Mouse (Mus musculus) adipocyte (in vitro differentiated cells): Measurements from ENCODE around the gene Prss57.

Experiments
- DNase-seq: peaks from one replicate; pipeline ENCODE4 v3.0.0-alpha.2; 2016; ENCODE audit warnings: low spot score

The Prss57 gene

GRCm38 (mm10) chr10:79807826-79808225 lies 17.1 kb upstream of the Prss57 start:
- DNase-seq: no peak

- DNase-seq: no peak
Observed at GRCm38 (mm10) chr10:79806972-79807371, 16.2 kb upstream of the Prss57 start.

GRCm38 (mm10) chr10:79806331-79806730 lies 15.6 kb upstream of the Prss57 start:
- DNase-seq: no peak

GRCm38 (mm10) chr10:79805636-79806035 lies 14.9 kb upstream of the Prss57 start:
- DNase-seq: no peak

GRCm38 (mm10) chr10:79803716-79804323 lies 13.1 kb upstream of the Prss57 start:
- no peak for DNase-seq

GRCm38 (mm10) chr10:79802331-79802971 lies 11.7 kb upstream of the Prss57 start:
- DNase-seq: peak; percentile 91

- DNase-seq: no peak
Observed at GRCm38 (mm10) chr10:79801837-79802236, 11.1 kb upstream of the Prss57 start.

GRCm38 (mm10) chr10:79800508-79800907 lies 9.7 kb upstream of the Prss57 start:
- no peak for DNase-seq

- DNase-seq: no peak
Observed at GRCm38 (mm10) chr10:79798289-79798928, 7.6 kb upstream of the Prss57 start.

- no peak for DNase-seq
Observed at GRCm38 (mm10) chr10:79797326-79797725, 6.6 kb upstream of the Prss57 start.

GRCm38 (mm10) chr10:79795905-79796304 lies 5.1 kb upstream of the Prss57 start:
- DNase-seq: no peak

GRCm38 (mm10) chr10:79794491-79794931 lies 3.8 kb upstream of the Prss57 start:
- DNase-seq: peak; percentile 90

GRCm38 (mm10) chr10:79793738-79794490 lies 3.2 kb upstream of the Prss57 start:
- DNase-seq: peak; percentile 54

GRCm38 (mm10) chr10:79793051-79793737 lies 2.4 kb upstream of the Prss57 start, which contains the start of gene Palm:
Palm (plus strand) TSS chr10:79793572.
- DNase-seq: peak; percentile 94

GRCm38 (mm10) chr10:79792339-79793040 lies 1.7 kb upstream of the Prss57 start:
- peak; percentile 23 for DNase-seq

GRCm38 (mm10) chr10:79789581-79789980 lies 1.2 kb downstream of the Prss57 start:
- DNase-seq: no peak

GRCm38 (mm10) chr10:79788386-79789158 lies 2.2 kb downstream of the Prss57 start:
- peak; percentile 80 for DNase-seq

- no peak for DNase-seq
Observed at GRCm38 (mm10) chr10:79783920-79784800, 6.6 kb downstream of the Prss57 start.

GRCm38 (mm10) chr10:79783050-79783449 lies 7.7 kb downstream of the Prss57 start:
- no peak for DNase-seq
